Mouse (Mus musculus) cortical plate, adult 2 months (tissue): ENCODE data around the gene Erf.

Experiments used
- CTCF ChIP-seq: fragments of 200-500 bp; IDR thresholded peaks from 2 replicates; pipeline ENCODE4 v1.5.1; 2011; ENCODE audit warnings: mild to moderate bottlenecking, control low read depth, low read length; ENCODE audit not compliant: insufficient read depth; ENCODE audit errors: extremely low read depth
- POLR2A ChIP-seq: fragments of 200-500 bp; IDR thresholded peaks from 2 replicates; pipeline ENCODE4 v1.6.1; 2011; ENCODE audit warnings: mild to moderate bottlenecking, low read length, control low read depth; ENCODE audit not compliant: insufficient read depth; ENCODE audit errors: extremely low read depth

- TF ChIP-seq POLR2A = no peak
- no peak for TF ChIP-seq CTCF
These were observed 34.2 kb upstream of the Erf start for GRCm38 (mm10) chr7:25284766-25285165.
